Mouse (Mus musculus): ENCODE measurements around the gene Gm20517.

- TF ChIP-seq EP300 (optimal IDR thresholded peaks at IDR 0.05), result no peak
- 0 out of 2 replicates have a peak, but pooled peaks have one; percentile 6 for TF ChIP-seq CTCF (IDR thresholded peaks at IDR 0.05; ENCODE audit: low read depth)
Measured at GRCm38 (mm10) chr17:47593215-47593853, 18.1 kb upstream of the Gm20517 start.

Data from stomach, postnatal 0 days (tissue).